Mouse (Mus musculus) kidney, embryonic 14.5 days (tissue): ENCODE measurements around the gene Xpnpep1. TPM values are rescaled to one million over a fixed set of nuclear protein-coding genes. Genes with fewer than 3 reads are reported as not detected.

Source experiments
- ATAC-seq: fragments of 200-750 bp; cut with Nextera tagmentation; 2 replicates; pipeline ENCODE4 v1.8.0; 2017; ENCODE audit warnings: moderate number of reproducible peaks, mild to moderate bottlenecking, moderate TSS enrichment, moderate library complexity; ENCODE audit not compliant: low FRiP score, low TSS enrichment
- H3K27ac ChIP-seq: fragments of 300-500 bp; sonication (generic); 2 replicates; pipeline ENCODE4 v1.5.1; 2014; ENCODE audit warnings: low read depth, mild to moderate bottlenecking, low read length, moderate library complexity, mixed read lengths
- H3K27me3 ChIP-seq: fragments of 300-500 bp; sonication (generic); 2 replicates; pipeline ENCODE4 v1.6.1; 2014; ENCODE audit warnings: mild to moderate bottlenecking, low read length; ENCODE audit not compliant: control insufficient read depth, insufficient read depth
- H3K36me3 ChIP-seq: fragments of 300-500 bp; sonication (generic); 2 replicates; pipeline ENCODE4 v1.6.1; 2014; ENCODE audit warnings: low read length, mixed read lengths; ENCODE audit not compliant: control insufficient read depth, insufficient read depth
- H3K4me1 ChIP-seq: fragments of 300-500 bp; sonication (generic); 2 replicates; pipeline ENCODE4 v1.6.1; 2014; ENCODE audit warnings: low read length, mixed read lengths; ENCODE audit not compliant: control insufficient read depth, insufficient read depth
- H3K4me2 ChIP-seq: fragments of 300-500 bp; sonication (generic); replicated peaks from 2 replicates; pipeline ENCODE4 v1.6.1; 2014; ENCODE audit warnings: low read depth, mild to moderate bottlenecking, low read length
- H3K4me3 ChIP-seq: fragments of 300-500 bp; sonication (generic); 2 replicates; pipeline ENCODE4 v1.5.1; 2014; ENCODE audit warnings: mild to moderate bottlenecking, low read length
- H3K9ac ChIP-seq: fragments of 300-500 bp; sonication (generic); 2 replicates; pipeline ENCODE4 v1.6.1; 2014; ENCODE audit warnings: low read depth, mild to moderate bottlenecking, low read length, moderate library complexity
- H3K9me3 ChIP-seq: fragments of 300-500 bp; sonication (generic); 2 replicates; pipeline ENCODE4 v1.6.1; 2016; ENCODE audit warnings: low read length; ENCODE audit not compliant: control insufficient read depth
- whole genome bisulfite sequencing: fragments of 180-500 bp; shearing (Covaris S2); extraction: QIAGEN DNeasy Blood & Tissue Kit; methylation state at CpG from one replicate; pipeline ENCODE4 v1.1.7; 2014; 5-methylcytosine and 5-hydroxymethylcytosine counted together
- microRNA-seq: library from miRNA; unstranded; fragments of <30 nt; microRNA quantifications from one replicate; pipeline ENCODE4, GENCODE M21; 2016
- polyA plus RNA-seq: library from polyadenylated mRNA; unstranded; fragments of >200 nt; fragmentation: Nextera tagmentation; extraction: Ambion mirVana; gene quantifications from 2 replicates; pipeline ENCODE4 v1.2.1, GENCODE M21; 2014

Xpnpep1 gene
- polyA plus RNA-seq, 1 experiment from 2014 or later = 164 TPM

- Histone ChIP-seq H3K27ac (no peak overlapping the region), H3K9ac (no peak overlapping the region), H3K4me3 (no peak overlapping the region), H3K4me2 (no peak overlapping the region), H3K9me3 (no peaks in the 10 kb centered on the region), H3K27me3 (no peaks in the 10 kb centered on the region), H3K36me3 (no peaks in the 10 kb centered on the region), H3K4me1 (no peaks in the 10 kb centered on the region)
- ATAC-seq = no peak
- WGBS = 43% methylated on average over 2 of the region's 2 CpGs
Observed at GRCm38 (mm10) chr19:52904182-52904581, 135.8 kb downstream of the Xpnpep1 start.

DNA sequence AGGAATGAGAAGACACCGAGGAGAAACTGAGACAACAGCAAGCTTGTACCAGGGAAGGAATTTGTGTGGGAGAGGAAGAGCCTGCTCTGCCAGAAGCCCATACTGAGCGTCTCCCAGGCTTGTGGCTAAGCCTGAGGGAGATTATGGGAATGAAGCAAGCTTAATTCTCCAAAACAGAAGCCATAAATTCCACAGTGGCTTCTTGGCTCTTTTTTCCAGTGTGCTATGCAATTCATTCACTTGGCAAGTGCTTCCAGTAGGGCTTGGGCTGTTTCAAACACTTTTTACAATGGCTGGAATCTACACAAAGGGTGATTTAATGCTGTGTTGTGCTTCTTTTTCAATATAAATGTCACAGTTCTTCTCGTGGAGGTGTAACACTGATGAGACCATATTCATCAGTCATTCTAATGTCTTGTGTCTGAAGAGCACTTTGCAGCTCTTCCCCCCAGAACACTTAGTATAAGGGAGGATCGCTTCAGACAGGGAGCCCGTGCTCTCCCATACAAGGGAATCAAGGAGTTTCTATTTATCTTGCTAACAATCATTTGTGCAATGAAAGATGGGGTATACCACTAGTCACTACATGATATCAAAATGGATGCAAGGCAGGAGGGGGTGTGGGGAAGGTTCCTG, 148.1 kb downstream of the Xpnpep1 start:
- Histone ChIP-seq H3K27ac (no peak overlapping the region), H3K4me2 (no peak overlapping the region), H3K4me1 (no peaks in the 10 kb centered on the region), H3K4me3 (no peak overlapping the region), H3K9me3 (no peaks in the 10 kb centered on the region), H3K36me3 (no peaks in the 10 kb centered on the region), H3K9ac (no peak overlapping the region), H3K27me3 (no peaks in the 10 kb centered on the region)
- 20% methylated on average over 5 of the region's 5 CpGs for WGBS
- no peak for ATAC-seq

Small RNA genes lying within 50 kb of the gene (microRNA-seq; reads per million reads assigned to microRNA genes)
- not detected for gene Mir6407

Other genes with a start within 250 kb of the Xpnpep1 start
- 39.5 and 76.1 TPM in 2 replicates for gene Add3, start 100.2 kb upstream of the Xpnpep1 start, polyA plus RNA-seq